Mouse (Mus musculus) midbrain, embryonic 12.5 days (tissue): ENCODE measurements around the gene Rdh8. TPM values are rescaled to one million over a fixed set of nuclear protein-coding genes. Genes with fewer than 3 reads are reported as not detected.

Experiments
- ATAC-seq: fragments of 200-750 bp; cut with Nextera tagmentation; 2 replicates; pipeline ENCODE4 v1.8.0; 2017; ENCODE audit warnings: low read depth, moderate TSS enrichment, moderate library complexity; ENCODE audit not compliant: low FRiP score
- H3K27ac ChIP-seq: fragments of 300-500 bp; sonication (generic); replicated peaks from 2 replicates; pipeline ENCODE4 v1.5.1; 2016; ENCODE audit warnings: mild to moderate bottlenecking
- H3K27me3 ChIP-seq: fragments of 300-500 bp; sonication (generic); 2 replicates; pipeline ENCODE4 v1.6.1; 2016; ENCODE audit warnings: mild to moderate bottlenecking
- H3K36me3 ChIP-seq: fragments of 300-500 bp; sonication (generic); 2 replicates; pipeline ENCODE4 v1.6.1; 2016
- H3K4me1 ChIP-seq: fragments of 300-500 bp; sonication (generic); 2 replicates; pipeline ENCODE4 v1.6.1; 2016
- H3K4me2 ChIP-seq: fragments of 300-500 bp; sonication (generic); replicated peaks from 2 replicates; pipeline ENCODE4 v1.6.1; 2016; ENCODE audit warnings: mild to moderate bottlenecking, moderate library complexity
- H3K4me3 ChIP-seq: fragments of 300-500 bp; sonication (generic); 2 replicates; pipeline ENCODE4 v1.5.1; 2016; ENCODE audit warnings: mild to moderate bottlenecking
- H3K9ac ChIP-seq: fragments of 300-500 bp; sonication (generic); replicated peaks from 2 replicates; pipeline ENCODE4 v1.6.1; 2016; ENCODE audit warnings: mild to moderate bottlenecking, moderate library complexity
- H3K9me3 ChIP-seq: fragments of 300-500 bp; sonication (generic); 2 replicates; pipeline ENCODE4 v1.6.1; 2016; ENCODE audit warnings: mild to moderate bottlenecking
- WGBS: fragments of 180-500 bp; shearing (Covaris S2); methylation state at CpG from one replicate; pipeline ENCODE4 v1.1.7; 2016; 5-methylcytosine and 5-hydroxymethylcytosine counted together
- polyA plus RNA-seq: library from polyadenylated mRNA; unstranded; fragments of >200 nt; fragmentation: Nextera tagmentation; extraction: Ambion mirVana; gene quantifications from 2 replicates; pipeline ENCODE4 v1.2.1, GENCODE M21; 2016

Rdh8 gene
- polyA plus RNA-seq, 1 experiment from 2014 or later: not detected

- H3K9me3 ChIP-seq: no peaks in the 10 kb centered on the region
- no peak overlapping the region for H3K27ac ChIP-seq
- no peak overlapping the region for H3K4me2 ChIP-seq
- WGBS: 74% methylated on average over 4 of the region's 4 CpGs
- H3K36me3 ChIP-seq: no peaks in the 10 kb centered on the region
- ATAC-seq: no peak
- H3K4me1 ChIP-seq: no peaks in the 10 kb centered on the region
- H3K9ac ChIP-seq: no peak overlapping the region
- no peaks in the 10 kb centered on the region; the same call in 1 of the 2 replicates for H3K27me3 ChIP-seq
- no peak overlapping the region for H3K4me3 ChIP-seq
These were observed 23.9 kb downstream of the Rdh8 start for GRCm38 (mm10) chr9:20842211-20842610.

DNA sequence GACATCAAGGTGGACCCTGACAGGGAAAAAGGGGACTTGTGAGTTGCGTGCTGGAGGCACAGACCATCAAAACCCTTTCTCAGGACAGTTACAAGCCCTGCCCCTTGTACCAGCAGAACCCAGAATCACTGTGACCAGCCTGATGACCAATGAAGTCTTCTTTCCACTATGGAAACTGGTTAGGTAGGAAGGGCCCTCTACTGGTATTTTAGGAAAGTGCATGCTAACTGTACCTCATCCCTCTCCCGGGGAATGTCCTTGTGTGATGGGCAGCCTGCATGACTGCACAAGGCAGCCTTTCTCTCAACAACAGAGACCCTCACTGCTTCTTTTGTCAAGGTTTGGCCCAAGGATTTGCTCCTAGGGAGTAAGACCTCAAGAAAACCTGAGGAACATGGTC is 24.4 kb downstream of the Rdh8 start:
- Histone ChIP-seq H3K4me2 (no peak overlapping the region), H3K36me3 (no peaks in the 10 kb centered on the region), H3K4me3 (no peak overlapping the region), H3K9me3 (no peaks in the 10 kb centered on the region), H3K9ac (no peak overlapping the region), H3K27me3 (no peaks in the 10 kb centered on the region), H3K4me1 (no peaks in the 10 kb centered on the region), H3K27ac (no peak overlapping the region)
- ATAC-seq: no peak
- 32% methylated on average over 2 of the region's 2 CpGs for WGBS

DNA sequence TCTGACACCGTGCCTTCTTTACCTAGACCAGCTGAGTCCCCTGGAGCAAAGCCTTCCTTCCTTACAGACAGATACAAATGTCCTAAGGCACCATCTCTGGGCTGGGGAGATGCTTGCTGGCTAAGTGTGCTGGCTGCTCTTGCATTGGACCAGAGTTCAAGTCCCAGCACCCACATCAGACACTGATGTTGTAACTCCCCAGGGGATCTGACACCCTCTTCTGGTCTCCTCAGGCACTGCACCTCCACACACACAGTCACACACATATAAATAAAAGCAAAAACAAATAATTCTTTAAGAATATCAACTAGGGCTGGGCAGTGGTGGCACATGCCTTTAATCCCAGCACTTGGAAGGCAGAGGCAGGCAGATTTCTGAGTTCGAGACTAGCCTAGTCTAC is 31.9 kb downstream of the Rdh8 start:
- H3K9ac ChIP-seq: no peak overlapping the region
- no peak for ATAC-seq
- H3K9me3 ChIP-seq: no peaks in the 10 kb centered on the region
- no peak overlapping the region for H3K4me3 ChIP-seq
- no peak overlapping the region for H3K4me2 ChIP-seq
- no peaks in the 10 kb centered on the region for H3K4me1 ChIP-seq
- 0 out of 2 replicates have a peak, but pooled peaks cover 14% of the 10 kb centered on the region for H3K27me3 ChIP-seq
- 89% methylated on average over 2 of the region's 2 CpGs for WGBS
- no peaks in the 10 kb centered on the region for H3K36me3 ChIP-seq
- H3K27ac ChIP-seq: no peak overlapping the region

DNA sequence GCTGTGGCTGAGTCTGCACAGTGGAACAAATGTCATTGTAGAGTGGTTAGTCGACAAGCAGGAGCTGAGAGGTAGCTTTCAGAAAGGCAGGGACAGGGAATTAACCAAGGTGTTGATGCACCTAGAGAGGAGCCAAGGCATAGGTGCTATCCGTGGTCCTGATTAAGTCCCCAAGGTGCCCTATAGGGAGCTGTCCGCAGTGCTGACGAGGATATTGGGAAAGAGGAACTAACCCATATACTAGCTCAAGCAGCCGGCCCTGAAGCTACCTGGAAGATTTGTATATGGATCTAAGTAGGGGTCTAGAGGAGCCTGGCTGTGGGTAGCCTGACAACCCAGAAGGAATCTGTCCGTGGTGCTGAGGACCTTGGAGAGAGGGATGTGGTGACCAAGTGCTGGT is 38.8 kb downstream of the Rdh8 start:
- Histone ChIP-seq H3K9me3 (no peaks in the 10 kb centered on the region), H3K36me3 (no peaks in the 10 kb centered on the region), H3K9ac (no peak overlapping the region), H3K4me2 (no peak overlapping the region), H3K27ac (no peak overlapping the region), H3K4me3 (no peak overlapping the region), H3K4me1 (no peaks in the 10 kb centered on the region), H3K27me3 (0 out of 2 replicates have a peak, but pooled peaks cover 21% of the 10 kb centered on the region)
- WGBS: 13% methylated on average over 6 of the region's 6 CpGs
- ATAC-seq: no peak

DNA sequence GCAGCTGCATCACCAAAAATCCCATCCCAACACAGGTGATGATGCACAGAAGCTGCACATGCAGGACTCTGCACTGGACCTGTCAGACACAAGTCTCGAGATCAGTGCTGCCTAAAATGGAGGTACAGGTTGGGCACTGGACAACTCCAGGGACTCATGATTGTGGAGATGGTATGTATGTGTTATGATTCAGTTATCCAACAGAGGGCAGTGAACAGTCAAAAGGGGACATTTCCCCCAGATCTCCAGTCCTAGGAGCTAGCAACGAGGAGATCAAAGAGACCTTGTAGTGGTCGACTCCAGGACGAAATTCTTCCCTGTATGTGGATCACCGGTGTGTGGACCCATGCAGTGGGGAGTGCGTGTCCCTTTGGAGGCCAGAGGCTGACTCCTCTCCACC is 41.6 kb downstream of the Rdh8 start:
- H3K4me2 ChIP-seq: no peak overlapping the region
- H3K27me3 ChIP-seq: 0 out of 2 replicates have a peak, but pooled peaks cover 6% of the 10 kb centered on the region
- H3K9me3 ChIP-seq: no peaks in the 10 kb centered on the region
- 55% methylated on average over 6 of the region's 6 CpGs for WGBS
- H3K9ac ChIP-seq: no peak overlapping the region
- H3K36me3 ChIP-seq: no peaks in the 10 kb centered on the region
- H3K4me1 ChIP-seq: no peaks in the 10 kb centered on the region
- H3K4me3 ChIP-seq: no peak overlapping the region
- H3K27ac ChIP-seq: no peak overlapping the region
- no peak for ATAC-seq

DNA sequence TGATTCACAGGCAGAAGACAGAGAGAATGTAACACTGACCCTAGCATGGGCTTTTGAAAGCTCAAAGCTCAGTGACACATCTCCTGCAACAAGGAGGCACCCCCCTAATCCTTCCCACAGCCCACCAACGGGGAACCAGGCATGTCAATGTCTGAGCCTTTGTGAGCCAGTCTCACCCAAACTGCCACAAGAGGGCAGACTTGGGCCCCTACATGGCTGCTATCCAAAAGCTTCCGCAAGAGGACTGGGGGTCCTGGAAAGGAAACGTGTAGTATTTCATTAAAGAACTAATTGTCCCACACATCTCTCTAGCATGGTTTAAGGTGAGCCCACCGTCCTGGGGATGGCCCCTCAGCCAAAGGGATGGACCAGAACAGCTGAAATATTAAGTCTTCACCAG is 43.5 kb downstream of the Rdh8 start:
- no peak overlapping the region for H3K27ac ChIP-seq
- H3K27me3 ChIP-seq: peaks cover 16% of the 10 kb centered on the region
- no peak overlapping the region for H3K4me2 ChIP-seq
- no peaks in the 10 kb centered on the region for H3K9me3 ChIP-seq
- no peak overlapping the region for H3K4me3 ChIP-seq
- ATAC-seq: no peak
- no peak overlapping the region for H3K9ac ChIP-seq
- H3K4me1 ChIP-seq: no peaks in the 10 kb centered on the region
- no peaks in the 10 kb centered on the region for H3K36me3 ChIP-seq
- WGBS: 12% methylated on average over 4 of the region's 4 CpGs

- Histone ChIP-seq H3K27ac (no peak overlapping the region), H3K4me2 (no peak overlapping the region), H3K27me3 (peaks cover 20% of the 10 kb centered on the region), H3K9ac (no peak overlapping the region), H3K36me3 (no peaks in the 10 kb centered on the region), H3K9me3 (no peaks in the 10 kb centered on the region), H3K4me1 (no peaks in the 10 kb centered on the region), H3K4me3 (no peak overlapping the region)
- ATAC-seq: no peak
- 63% methylated on average over 4 of the region's 4 CpGs for WGBS
These were observed 43.9 kb downstream of the Rdh8 start for GRCm38 (mm10) chr9:20862225-20862624.

DNA sequence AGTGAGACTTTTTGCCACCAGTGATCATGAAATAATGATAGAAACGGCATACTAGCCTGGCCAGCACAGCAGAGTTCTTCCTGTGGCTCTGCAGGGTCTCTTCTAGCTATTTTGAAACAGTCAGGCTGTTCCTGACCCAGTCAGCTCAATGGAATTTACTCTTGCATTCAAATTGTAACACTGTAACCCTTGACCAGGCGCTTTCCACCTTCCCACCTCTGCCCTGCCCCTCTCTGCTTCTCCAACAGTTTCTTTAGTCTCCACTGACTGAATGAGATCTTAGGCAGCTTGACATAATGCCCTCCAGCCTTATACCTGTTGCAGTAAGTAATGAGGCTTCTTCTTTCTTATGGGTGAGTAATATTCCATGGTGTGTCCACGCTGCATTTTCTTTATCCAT is 48.6 kb downstream of the Rdh8 start:
- WGBS: 52% methylated on average over 3 of the region's 3 CpGs
- peaks cover 60% of the 10 kb centered on the region for H3K27me3 ChIP-seq
- peaks cover 8% of the 10 kb centered on the region; the same call in 1 of the 2 replicates for H3K4me1 ChIP-seq
- no peaks in the 10 kb centered on the region for H3K9me3 ChIP-seq
- no peak overlapping the region for H3K4me3 ChIP-seq
- H3K4me2 ChIP-seq: no peak overlapping the region
- no peak overlapping the region for H3K27ac ChIP-seq
- no peaks in the 10 kb centered on the region for H3K36me3 ChIP-seq
- ATAC-seq: no peak
- no peak overlapping the region for H3K9ac ChIP-seq

DNA sequence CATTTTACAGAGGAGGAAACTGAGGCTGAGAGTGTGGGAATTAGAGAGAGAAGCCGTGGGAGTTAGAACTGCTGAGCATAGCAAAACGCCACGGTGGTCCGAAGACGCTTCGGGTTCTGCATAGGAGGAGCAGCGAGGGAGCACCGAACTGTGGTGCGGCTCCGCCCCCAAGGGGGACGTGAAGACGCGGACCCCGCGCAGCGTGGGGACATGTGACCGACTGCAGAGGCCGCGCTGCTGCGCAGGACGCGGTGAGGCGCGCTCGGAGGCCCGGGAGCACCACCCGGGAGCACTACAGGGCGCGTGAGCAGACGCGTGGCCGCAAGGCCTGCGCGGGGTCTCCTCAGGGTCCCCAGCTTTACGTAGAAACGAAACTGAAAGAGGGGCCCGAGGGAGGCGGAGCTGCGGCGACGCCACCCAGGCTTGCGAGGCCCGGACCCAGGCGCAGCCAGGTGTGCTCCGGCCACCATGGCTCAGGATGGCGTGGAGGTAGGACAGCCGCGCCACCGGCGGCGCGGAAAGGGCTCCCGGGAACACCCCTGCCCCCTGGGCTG is 50.2 kb downstream of the Rdh8 start, which contains the start of gene A230050P20Rik:
TSS of gene A230050P20Rik (plus strand) at position 195 of the 554 bp plus-strand sequence.
- H3K27me3 ChIP-seq: peaks cover 61% of the 10 kb centered on the region
- no peaks in the 10 kb centered on the region for H3K9me3 ChIP-seq
- peak within 1 kb of the TSS; percentile 27 for H3K4me2 ChIP-seq
- no peak within 1 kb of the TSS for H3K9ac ChIP-seq
- no peaks in the 10 kb centered on the region for H3K36me3 ChIP-seq
- peaks cover 8% of the 10 kb centered on the region; the same call in 1 of the 2 replicates for H3K4me1 ChIP-seq
- 10% methylated on average over 52 of the region's 53 CpGs for WGBS
- peak within 1 kb of the TSS; percentile 26 for H3K4me3 ChIP-seq
- H3K27ac ChIP-seq: no peak within 1 kb of the TSS
- ATAC-seq: no peak

GRCm38 (mm10) chr9:20869246-20869645 is 50.9 kb downstream of the Rdh8 start:
- Histone ChIP-seq H3K9ac (no peak overlapping the region), H3K4me2 (no peak overlapping the region; the same call in 1 of the 2 replicates), H3K36me3 (no peaks in the 10 kb centered on the region), H3K4me3 (no peak overlapping the region), H3K27me3 (peaks cover 61% of the 10 kb centered on the region), H3K4me1 (peaks cover 8% of the 10 kb centered on the region; the same call in 1 of the 2 replicates), H3K27ac (no peak overlapping the region), H3K9me3 (no peaks in the 10 kb centered on the region)
- 7% methylated on average over 19 of the region's 19 CpGs for WGBS
- ATAC-seq: no peak

GRCm38 (mm10) chr9:20870211-20871173 is 52.2 kb downstream of the Rdh8 start:
- Histone ChIP-seq H3K36me3 (no peaks in the 10 kb centered on the region), H3K4me3 (no peak overlapping the region), H3K9me3 (no peaks in the 10 kb centered on the region), H3K4me2 (no peak overlapping the region), H3K4me1 (peaks cover 8% of the 10 kb centered on the region; the same call in 1 of the 2 replicates), H3K27ac (no peak overlapping the region), H3K9ac (no peak overlapping the region), H3K27me3 (peaks cover 57% of the 10 kb centered on the region)
- 74% methylated on average over 12 of the region's 12 CpGs for WGBS
- no peak for ATAC-seq

DNA sequence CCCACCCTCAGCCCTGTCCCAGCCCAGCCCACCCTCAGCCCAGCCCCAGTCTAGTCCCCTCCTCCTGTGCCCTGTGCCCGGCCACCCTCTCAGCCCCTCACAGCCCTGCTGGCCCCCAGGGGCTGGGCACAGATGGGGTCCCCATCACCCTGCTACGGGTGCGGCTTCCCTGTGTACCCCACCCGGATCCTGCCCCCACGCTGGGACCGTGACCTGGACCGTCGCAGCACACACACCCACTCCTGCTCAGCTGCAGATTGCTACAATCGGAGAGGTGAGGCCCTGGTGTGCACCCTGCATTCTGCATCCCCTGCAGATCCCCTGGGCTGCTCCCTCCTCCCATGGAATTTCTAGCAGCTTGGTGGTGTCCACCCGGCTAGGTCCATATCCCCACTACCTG is 54.7 kb downstream of the Rdh8 start:
- ATAC-seq: no peak
- Histone ChIP-seq H3K4me2 (no peak overlapping the region), H3K4me1 (peaks cover 8% of the 10 kb centered on the region; the same call in 1 of the 2 replicates), H3K27ac (no peak overlapping the region), H3K4me3 (no peak overlapping the region), H3K9me3 (no peaks in the 10 kb centered on the region), H3K9ac (no peak overlapping the region), H3K36me3 (no peaks in the 10 kb centered on the region), H3K27me3 (peaks cover 40% of the 10 kb centered on the region)
- WGBS: 91% methylated on average over 10 of the region's 10 CpGs
